Comparison of ENCODE assay signal across 8 mouse cellular contexts in genomic region chr6:24350882-24351281, GRCm38 (mm10).
A peak's percentile ranks its signal among the peaks of the same experiment; 100 is the strongest.
DNase-seq lines count a peak whose midpoint lies in the region; ATAC-seq lines count a peak whose summit lies in the region.

No protein-coding gene starts in this region.

- H3K36me3 ChIP-seq in hindbrain, embryonic 11.5 days (ENCODE audit: control insufficient read depth, insufficient read depth, low read length) = no peaks in the 10 kb centered on the region

- DNase-seq in B cell, adult 2 months = peak; percentile 3 to 13
- peak; percentile 53 for DNase-seq in NIH3T3 (ENCODE audit: low read depth)
- DNase-seq in embryo, embryonic 10 days (ENCODE audit: low spot score) = peak; percentile 82
- DNase-seq in hindbrain, embryonic 11.5 days (ENCODE audit: low spot score) = peak; percentile 70
- peak; percentile 10 to 37 for DNase-seq in layer of hippocampus, adult 8-10 months (ENCODE audit: low spot score in 2 of 2)
- peak; percentile 11 for DNase-seq in lung, postnatal 36 days
- peak; percentile 19 for DNase-seq in right cerebral cortex, postnatal 25 days
- no peak for DNase-seq in gastrocnemius, postnatal 10 days

- H3K9me3 ChIP-seq in hindbrain, embryonic 11.5 days (ENCODE audit: control insufficient read depth, low read length) = no peaks in the 10 kb centered on the region

- H3K27me3 ChIP-seq in hindbrain, embryonic 11.5 days (ENCODE audit: control insufficient read depth, insufficient read depth, low read length) = no peaks in the 10 kb centered on the region

- 18% methylated on average over 5 of the region's 5 CpGs for WGBS in hindbrain, embryonic 11.5 days

- no peaks in the 10 kb centered on the region for H3K4me1 ChIP-seq in hindbrain, embryonic 11.5 days (replicated peaks; ENCODE audit: control insufficient read depth, insufficient read depth, low read length)

- no peak overlapping the region for H3K4me3 ChIP-seq in hindbrain, embryonic 11.5 days (ENCODE audit: low read depth, low read length)

- no peak overlapping the region for H3K27ac ChIP-seq in hindbrain, embryonic 11.5 days (ENCODE audit: low read depth, low read length)

- H3K4me2 ChIP-seq in hindbrain, embryonic 11.5 days (replicated peaks; ENCODE audit: low read depth, low read length) = no peak overlapping the region

- H3K9ac ChIP-seq in hindbrain, embryonic 11.5 days (ENCODE audit: low read depth, low read length) = no peak overlapping the region

- peak; percentile 91 for ATAC-seq in hindbrain, embryonic 11.5 days (ENCODE audit: low FRiP score)
